Mouse (Mus musculus) urinary bladder, postnatal 36 days (tissue): Measurements from ENCODE around the gene Mgam.
"Not testable (repeated sequence)": the region's sequence is repeated elsewhere in the genome, so short reads cannot be mapped to it uniquely, and the experiment has no call there.

Experiments
- DNase-seq, 2 experiments: peaks; one replicate each; pipeline ENCODE4 v3.0.0; 2022; ENCODE audit warnings: low spot score in 2 of 2, mixed read lengths in 1 of 2

The Mgam gene

GRCm38 (mm10) chr6:40628406-40629000 lies at the start of gene Mgam:
Gene Mgam (plus strand): TSS chr6:40628831.
- DNase-seq = no peak

- DNase-seq = no peak
These were observed 44.3 kb upstream of the Mgam start for GRCm38 (mm10) chr6:40584336-40584735.

- DNase-seq = no peak
These were observed 43.0 kb upstream of the Mgam start, which contains the start of gene Clec5a for GRCm38 (mm10) chr6:40585645-40586044. Gene Clec5a (minus strand): TSS chr6:40585821.

GRCm38 (mm10) chr6:40588346-40588745 lies 40.3 kb upstream of the Mgam start:
- DNase-seq = no peak

GRCm38 (mm10) chr6:40594804-40595550 lies 33.7 kb upstream of the Mgam start:
- DNase-seq = no peak

- DNase-seq = not testable (repeated sequence)
These were observed 30.1 kb upstream of the Mgam start for GRCm38 (mm10) chr6:40598546-40598945.

GRCm38 (mm10) chr6:40607431-40607830 lies 21.2 kb upstream of the Mgam start:
- no peak for DNase-seq

- no peak for DNase-seq
These were observed 18.4 kb upstream of the Mgam start for GRCm38 (mm10) chr6:40610244-40610643.

- DNase-seq = no peak
These were observed 15.3 kb upstream of the Mgam start, which contains the start of gene Tas2r138 for GRCm38 (mm10) chr6:40613260-40613852. Gene Tas2r138 (minus strand): TSS chr6:40613310.

- peak; percentile 17 to 20 for DNase-seq
These were observed 10.7 kb upstream of the Mgam start for GRCm38 (mm10) chr6:40617965-40618364.

- DNase-seq = no peak
These were observed 2.5 kb upstream of the Mgam start for GRCm38 (mm10) chr6:40626111-40626510.

GRCm38 (mm10) chr6:40634640-40635071 lies 6.0 kb downstream of the Mgam start:
- DNase-seq = no peak

GRCm38 (mm10) chr6:40635559-40635958 lies 6.9 kb downstream of the Mgam start:
- DNase-seq = no peak

- DNase-seq = no peak
These were observed 9.1 kb downstream of the Mgam start for GRCm38 (mm10) chr6:40637755-40638154.

GRCm38 (mm10) chr6:40640710-40641538 lies 12.3 kb downstream of the Mgam start:
- DNase-seq = no peak

- DNase-seq = no peak
These were observed 17.1 kb downstream of the Mgam start for GRCm38 (mm10) chr6:40645701-40646100.

GRCm38 (mm10) chr6:40650953-40651352 lies 22.3 kb downstream of the Mgam start:
- no peak for DNase-seq

GRCm38 (mm10) chr6:40660930-40661329 lies 32.3 kb downstream of the Mgam start:
- DNase-seq = no peak

GRCm38 (mm10) chr6:40689180-40689579 lies 60.5 kb downstream of the Mgam start:
- DNase-seq = peak; percentile 2 to 5

GRCm38 (mm10) chr6:40692007-40692406 lies 63.4 kb downstream of the Mgam start:
- not testable (repeated sequence) for DNase-seq

GRCm38 (mm10) chr6:40713494-40713893 lies 84.9 kb downstream of the Mgam start:
- not testable (repeated sequence) for DNase-seq

GRCm38 (mm10) chr6:40715705-40716104 lies 87.1 kb downstream of the Mgam start:
- DNase-seq = no peak
